Mouse (Mus musculus) liver, adult 2 months (tissue): ENCODE data around the gene Inpp5f. TPM values are rescaled to one million over a fixed set of nuclear protein-coding genes. Genes with fewer than 3 reads are reported as not detected.

Experiments
- DNase-seq: peaks from one replicate; pipeline ENCODE4 v3.0.0-alpha.2; 2011; ENCODE audit warnings: low read depth, low spot score; ENCODE audit errors: extremely low read depth
- H3K27ac ChIP-seq: fragments of 200-500 bp; replicated peaks from 2 replicates; pipeline ENCODE4 v1.5.1; 2012; ENCODE audit warnings: low read depth, mild to moderate bottlenecking, control low read depth, inconsistent platforms, low read length; ENCODE audit not compliant: insufficient read depth
- H3K27me3 ChIP-seq: fragments of 200-500 bp; 2 replicates; pipeline ENCODE4 v1.6.1; 2012; ENCODE audit warnings: mild to moderate bottlenecking, moderate library complexity, low read length, inconsistent platforms; ENCODE audit not compliant: control insufficient read depth, insufficient read depth
- H3K36me3 ChIP-seq: fragments of 200-500 bp; 2 replicates; pipeline ENCODE4 v1.6.1; 2012; ENCODE audit warnings: low read length, inconsistent platforms; ENCODE audit not compliant: control insufficient read depth, insufficient read depth
- H3K4me1 ChIP-seq: fragments of 200-500 bp; 2 replicates; pipeline ENCODE4 v1.6.1; 2011; ENCODE audit warnings: low read length; ENCODE audit not compliant: control insufficient read depth, insufficient read depth
- H3K4me3 ChIP-seq: fragments of 200-500 bp; 2 replicates; pipeline ENCODE4 v1.5.1; 2011; ENCODE audit warnings: low read depth, mild to moderate bottlenecking, control low read depth, low read length, moderate library complexity; ENCODE audit not compliant: insufficient read depth
- H3K79me2 ChIP-seq: fragments of 200-500 bp; 2 replicates; pipeline ENCODE4 v1.6.1; 2012; ENCODE audit warnings: inconsistent platforms, mild to moderate bottlenecking, low read length, moderate library complexity; ENCODE audit not compliant: control insufficient read depth, insufficient read depth
- H3K9ac ChIP-seq: fragments of 200-500 bp; 2 replicates; pipeline ENCODE4 v1.6.1; 2012; ENCODE audit warnings: low read depth, mild to moderate bottlenecking, control low read depth, inconsistent platforms, low read length
- CTCF ChIP-seq: fragments of 200-500 bp; IDR thresholded peaks from 2 replicates; pipeline ENCODE4 v1.5.1; 2011; ENCODE audit warnings: low read depth, low read length, control low read depth
- POLR2A ChIP-seq: fragments of 200-500 bp; IDR thresholded peaks from 2 replicates; pipeline ENCODE4 v1.6.1; 2011; ENCODE audit warnings: low read length, control low read depth; ENCODE audit not compliant: insufficient read depth; ENCODE audit errors: extremely low read depth
- WGBS: fragments of 180-500 bp; shearing (Covaris S2); methylation state at CpG from one replicate; pipeline ENCODE4 v1.1.7; 2018; 5-methylcytosine and 5-hydroxymethylcytosine counted together
- polyA plus RNA-seq: library from polyadenylated mRNA; depleted of rRNA; stranded (reverse); fragments of >200 nt; gene quantifications from 2 replicates; pipeline ENCODE4 v1.2.3, GENCODE M21; 2012
- total RNA-seq: library from RNA; depleted of rRNA; stranded (reverse); fragments of >200 nt; gene quantifications from 2 replicates; pipeline ENCODE4 v1.2.3, GENCODE M21; 2014

Gene Inpp5f
- total and polyA plus RNA-seq, 2 experiments = 5.5 to 13.1 TPM

DNA sequence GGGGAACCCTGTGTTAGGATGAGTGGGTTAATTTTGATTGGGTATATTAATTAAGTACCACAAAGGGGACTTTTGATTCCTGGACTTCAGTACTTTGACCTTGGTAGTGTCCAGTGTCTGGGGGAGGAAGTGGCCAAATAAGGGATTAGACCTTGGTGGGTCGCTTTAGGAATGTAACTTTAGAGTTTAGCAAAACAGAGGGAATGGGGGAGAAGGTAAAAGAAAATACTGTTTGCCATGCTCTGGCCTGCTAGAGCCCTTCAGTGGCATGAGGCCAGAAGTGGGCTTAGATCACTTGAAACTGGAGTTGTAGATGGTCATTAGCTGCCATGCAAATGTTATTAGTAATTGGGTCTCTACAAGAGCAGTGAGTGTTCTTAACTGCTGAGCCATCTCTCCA is 45.8 kb downstream of the Inpp5f start:
- no peak for TF ChIP-seq POLR2A
- no peak for TF ChIP-seq CTCF
- H3K4me1 ChIP-seq = peaks cover 2% of the 10 kb centered on the region; the same call in 1 of the 2 replicates
- 62% methylated on average over 1 of the region's 1 CpGs for WGBS
- no peak overlapping the region for H3K27ac ChIP-seq
- DNase-seq = peak; percentile 24
- no peak overlapping the region for H3K4me3 ChIP-seq
- no peaks in the 10 kb centered on the region for H3K27me3 ChIP-seq
- H3K36me3 ChIP-seq = peaks cover 9% of the 10 kb centered on the region; the same call in 1 of the 2 replicates
- H3K79me2 ChIP-seq = peaks cover 5% of the 10 kb centered on the region; the same call in 1 of the 2 replicates
- no peak overlapping the region for H3K9ac ChIP-seq

DNA sequence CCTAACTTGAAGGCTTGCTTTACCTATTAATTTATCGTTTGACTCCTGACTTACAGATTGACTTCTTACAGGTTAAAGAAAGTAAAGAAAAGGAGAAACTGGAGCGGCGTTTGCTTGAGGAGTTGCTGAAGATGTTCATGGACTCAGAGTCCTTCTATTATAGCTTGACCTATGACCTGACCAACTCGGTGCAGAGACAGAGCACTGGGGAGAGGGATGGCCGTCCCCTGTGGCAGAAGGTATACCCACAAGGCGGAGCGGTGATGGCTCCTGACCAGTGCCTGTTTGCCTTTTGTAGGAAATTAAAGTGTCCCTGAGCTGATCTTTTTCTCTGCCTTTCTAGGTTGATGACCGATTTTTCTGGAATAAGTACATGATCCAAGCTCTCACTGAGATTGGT is 52.8 kb downstream of the Inpp5f start:
- no peak for TF ChIP-seq CTCF
- no peak for TF ChIP-seq POLR2A
- no peak for DNase-seq
- 91% methylated on average over 8 of the region's 8 CpGs for WGBS
- Histone ChIP-seq H3K27me3 (no peaks in the 10 kb centered on the region), H3K9ac (no peak overlapping the region), H3K79me2 (peaks cover 2% of the 10 kb centered on the region; the same call in 1 of the 2 replicates), H3K4me1 (no peaks in the 10 kb centered on the region; the same call in 1 of the 2 replicates), H3K4me3 (no peak overlapping the region), H3K27ac (no peak overlapping the region), H3K36me3 (peaks cover 40% of the 10 kb centered on the region)

DNA sequence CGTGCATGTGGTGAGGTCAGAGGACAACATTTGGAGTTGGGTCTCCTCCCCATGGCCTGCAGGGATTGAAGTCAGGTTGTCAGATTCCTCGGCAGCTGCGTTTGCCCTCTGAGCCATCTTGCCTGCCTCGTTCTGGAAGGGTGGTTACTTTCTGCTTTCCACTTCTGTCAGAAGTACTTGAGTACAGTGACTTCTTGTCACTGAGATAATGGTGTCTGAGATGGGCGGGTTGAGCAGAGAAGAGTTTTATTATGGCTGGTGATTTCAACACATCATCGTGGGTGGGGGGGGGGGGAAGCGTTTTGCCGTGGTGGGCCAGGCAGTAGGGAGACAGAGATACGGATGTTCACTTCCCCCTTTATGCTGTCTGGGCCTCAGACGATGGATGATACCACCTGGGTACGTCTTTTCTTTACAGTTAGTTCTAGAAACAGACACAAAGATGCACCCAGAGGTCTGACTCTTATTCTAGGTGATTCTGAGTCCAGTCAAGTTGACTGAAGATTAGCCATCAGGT is 53.8 kb downstream of the Inpp5f start:
- Histone ChIP-seq H3K36me3 (peaks cover 39% of the 10 kb centered on the region), H3K4me1 (no peaks in the 10 kb centered on the region; the same call in 1 of the 2 replicates), H3K9ac (no peak overlapping the region), H3K79me2 (no peaks in the 10 kb centered on the region; the same call in 1 of the 2 replicates), H3K27me3 (no peaks in the 10 kb centered on the region), H3K4me3 (no peak overlapping the region), H3K27ac (no peak overlapping the region)
- 91% methylated on average over 11 of the region's 11 CpGs for WGBS
- no peak for DNase-seq
- TF ChIP-seq CTCF (no peak), POLR2A (no peak)

DNA sequence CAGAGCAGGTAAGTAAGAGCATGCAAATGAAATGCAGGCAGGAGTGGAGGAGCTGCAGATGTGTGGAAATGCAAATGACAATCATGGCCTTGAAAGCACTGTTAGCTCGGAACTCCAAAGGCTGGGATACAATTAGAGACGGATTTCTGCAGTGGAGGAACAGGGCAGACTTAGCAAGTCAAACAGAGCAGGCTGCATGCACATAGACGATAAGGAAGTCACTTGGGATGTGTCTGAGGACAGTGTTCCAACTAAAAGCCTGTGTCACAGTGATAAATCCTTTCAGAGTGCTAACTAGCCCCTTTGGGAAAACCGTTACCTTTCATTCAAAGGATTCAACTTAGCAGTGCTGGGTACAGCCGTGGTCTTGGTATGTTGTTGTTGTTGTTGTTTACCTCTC is 56.7 kb downstream of the Inpp5f start:
- TF ChIP-seq CTCF (no peak), POLR2A (no peak)
- no peak for DNase-seq
- no peak overlapping the region for H3K27ac ChIP-seq
- H3K9ac ChIP-seq = no peak overlapping the region
- no peaks in the 10 kb centered on the region for H3K27me3 ChIP-seq
- peaks cover 44% of the 10 kb centered on the region for H3K36me3 ChIP-seq
- no peaks in the 10 kb centered on the region; the same call in 1 of the 2 replicates for H3K4me1 ChIP-seq
- WGBS = 85% methylated on average over 5 of the region's 5 CpGs
- H3K79me2 ChIP-seq = no peaks in the 10 kb centered on the region
- H3K4me3 ChIP-seq = no peak overlapping the region

DNA sequence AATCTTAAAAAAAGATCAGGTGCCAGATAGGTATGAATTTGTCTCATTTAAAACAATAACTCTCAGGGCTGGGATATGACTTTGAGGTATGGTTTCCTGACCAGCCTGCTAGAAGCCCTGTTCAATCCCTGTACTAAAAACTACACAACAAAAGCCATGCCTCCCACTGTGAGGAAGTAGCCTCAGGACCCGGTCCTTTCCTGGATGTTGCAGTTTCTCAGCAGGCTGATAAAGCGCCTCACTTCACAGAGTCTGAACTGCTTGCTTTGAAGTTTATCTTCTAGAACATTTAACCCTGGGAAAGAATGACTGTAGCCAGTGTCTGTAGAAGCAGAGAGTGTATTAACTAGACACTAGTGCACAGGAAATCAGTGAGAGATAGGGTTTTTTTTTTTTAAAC is 57.7 kb downstream of the Inpp5f start:
- no peak for TF ChIP-seq POLR2A
- no peak for TF ChIP-seq CTCF
- WGBS = 83% methylated on average over 2 of the region's 2 CpGs
- DNase-seq = no peak
- Histone ChIP-seq H3K27me3 (no peaks in the 10 kb centered on the region), H3K27ac (no peak overlapping the region), H3K4me1 (no peaks in the 10 kb centered on the region), H3K79me2 (no peaks in the 10 kb centered on the region), H3K4me3 (no peak overlapping the region), H3K9ac (no peak overlapping the region), H3K36me3 (peaks cover 43% of the 10 kb centered on the region)

DNA sequence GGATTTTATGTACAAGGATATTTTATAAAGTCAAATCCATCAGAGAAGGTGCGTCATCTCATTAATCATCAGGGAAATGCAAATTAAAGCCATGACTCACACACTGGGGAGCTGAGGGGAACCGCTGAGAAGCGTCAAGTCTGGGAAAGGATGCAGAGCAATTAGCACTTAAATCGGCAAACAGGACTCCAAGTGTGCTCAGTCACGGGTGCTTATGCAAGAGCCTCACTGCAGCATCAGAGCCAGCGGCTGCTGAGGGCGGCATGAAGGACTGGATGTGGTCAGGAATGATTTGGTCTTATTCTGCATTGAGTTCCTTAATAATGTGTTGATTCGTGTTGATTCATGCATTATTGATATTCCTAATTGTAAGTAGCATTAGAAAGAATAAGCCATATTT is 60.8 kb downstream of the Inpp5f start:
- no peak overlapping the region for H3K9ac ChIP-seq
- no peak for DNase-seq

More for the DNA sequence above, 60.8 kb downstream of the Inpp5f start:
- no peak overlapping the region for H3K27ac ChIP-seq
- H3K4me3 ChIP-seq = no peak overlapping the region
- 68% methylated on average over 8 of the region's 8 CpGs for WGBS
- H3K27me3 ChIP-seq = no peaks in the 10 kb centered on the region
- TF ChIP-seq POLR2A (no peak), CTCF (no peak)
- H3K36me3 ChIP-seq = peaks cover 41% of the 10 kb centered on the region
- H3K79me2 ChIP-seq = no peaks in the 10 kb centered on the region
- H3K4me1 ChIP-seq = no peaks in the 10 kb centered on the region
